Mouse (Mus musculus): ENCODE data around the gene Mpped2.

DNA sequence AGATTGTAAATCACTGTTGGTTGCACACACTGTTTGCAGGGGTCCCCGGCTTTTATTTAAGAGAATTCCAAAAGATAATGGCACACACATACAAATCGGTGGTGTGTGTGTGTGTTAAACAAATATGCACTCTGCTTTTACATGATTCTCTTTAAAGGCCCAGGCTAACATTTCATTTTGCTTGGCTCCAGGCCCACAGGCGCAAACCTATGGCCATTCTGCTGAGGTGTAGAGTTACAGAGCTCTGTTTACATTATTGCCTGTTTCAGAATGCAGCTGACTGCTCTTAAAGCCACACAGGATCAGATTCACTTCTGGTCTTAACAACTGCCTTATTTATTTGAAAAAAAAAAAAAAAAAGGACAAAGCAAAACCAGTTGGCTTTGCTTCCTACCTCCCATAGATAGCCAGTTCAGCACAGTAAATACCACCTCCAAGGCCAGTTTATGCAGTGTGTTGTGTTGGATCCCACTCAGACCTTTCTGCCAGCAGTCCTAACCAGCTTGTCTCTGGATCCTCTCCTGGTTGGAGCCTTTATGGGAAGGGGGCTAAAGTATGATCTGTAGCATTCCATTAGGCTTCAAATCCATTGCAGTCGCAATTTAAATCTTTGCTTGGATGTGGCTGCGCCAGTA, 96.7 kb downstream of the Mpped2 start:
- TF ChIP-seq POLR2A (IDR thresholded peaks at IDR 0.05; ENCODE audit: insufficient read length, low read depth) (no peak), POLR2AphosphoS2 (IDR thresholded peaks at IDR 0.05; ENCODE audit: insufficient read length, low read depth) (no peak), MYOG (IDR thresholded peaks at IDR 0.05; ENCODE audit: control insufficient read depth in 1 of 3, insufficient read depth in 1 of 3, insufficient read length in 2 of 3, low read depth in 2 of 3) (no peak), CEBPB (IDR thresholded peaks at IDR 0.05; ENCODE audit: insufficient read depth, poor library complexity, severe bottlenecking) (no peak)

Measured in myocyte (in vitro differentiated cells).